Mouse (Mus musculus) cerebellum, postnatal 10 days (tissue): Measurements from ENCODE around the gene Cacfd1.

Source experiments
- DNase-seq, 2 experiments: peaks; one replicate each; pipeline ENCODE4 v3.0.0; 2021; ENCODE audit warnings: mixed read lengths in 2 of 2

Gene Cacfd1

DNA sequence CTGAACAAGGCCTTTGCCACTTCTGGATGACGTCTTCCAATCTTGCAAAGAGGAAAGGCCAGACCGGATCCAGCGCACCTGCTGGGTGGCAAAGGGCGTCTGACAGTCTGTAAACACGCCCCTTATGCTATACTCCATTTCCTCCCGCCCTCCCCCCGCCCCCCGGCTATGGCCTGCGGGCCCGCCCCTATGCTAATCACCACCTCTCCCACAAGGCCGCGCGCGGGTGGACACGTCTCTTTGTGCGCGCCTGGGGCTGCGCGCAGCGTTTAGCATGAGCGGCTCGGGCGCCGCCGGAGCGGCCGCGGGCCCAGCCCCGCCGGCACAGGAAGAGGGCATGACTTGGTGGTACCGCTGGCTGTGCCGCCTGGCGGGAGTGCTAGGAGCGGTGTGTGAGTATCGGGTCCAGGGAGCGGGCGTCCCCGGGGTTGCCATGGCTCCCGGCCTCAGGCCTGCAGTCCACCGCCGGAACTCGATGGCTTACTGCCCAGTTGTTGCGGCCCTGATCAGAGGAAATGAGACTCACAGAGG is at the start of gene Cacfd1:
Gene Cacfd1 (plus strand): TSS at position 213 of the 531 bp plus-strand sequence.
- DNase-seq, result peak; percentile 92 to 93

GRCm38 (mm10) chr2:26960756-26961155 is 49.0 kb upstream of the Cacfd1 start:
- peak; percentile 47 to 53 for DNase-seq

DNA sequence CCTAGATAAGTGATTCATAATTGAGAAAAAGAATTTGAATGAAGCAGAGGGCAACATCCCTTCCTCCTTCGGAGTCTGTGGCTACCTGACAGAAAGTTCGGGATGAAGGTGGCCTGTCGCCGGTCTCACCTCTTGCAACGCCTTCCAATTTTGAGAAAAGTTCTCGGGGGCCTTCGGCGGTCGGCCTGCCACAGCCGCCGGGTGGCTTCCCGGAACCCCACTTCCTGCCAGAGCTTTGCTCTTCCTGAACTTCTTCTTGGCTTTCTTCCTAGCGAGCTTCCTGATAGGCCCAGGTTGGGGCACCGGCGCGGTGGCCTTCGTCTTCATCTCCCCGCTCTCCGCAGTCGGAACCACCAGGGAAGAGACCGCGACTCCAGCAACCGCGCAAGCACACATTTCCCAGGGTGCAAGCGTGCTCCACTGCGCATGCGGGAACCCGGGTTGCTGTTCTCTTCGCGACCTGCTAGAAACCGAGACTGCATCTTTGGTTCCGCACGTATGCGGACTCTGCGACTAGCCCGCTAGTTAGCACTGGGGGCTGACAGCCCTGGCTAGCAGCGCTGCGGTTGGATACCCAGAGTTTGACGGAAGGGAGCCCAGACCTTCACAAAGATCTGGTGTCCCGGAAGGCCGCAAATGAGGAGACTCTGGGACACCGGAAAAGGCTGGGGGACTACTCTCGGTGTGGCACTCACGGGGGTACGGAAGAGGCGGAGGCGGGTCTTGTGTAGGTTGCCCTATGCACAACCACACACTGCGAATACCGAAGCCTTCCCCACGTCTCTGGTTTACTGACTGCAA is 45.6 kb upstream of the Cacfd1 start, which contains the start of gene Rexo4:
Gene Rexo4 (minus strand): TSS at position 464 of the 801 bp plus-strand sequence.
- peak; percentile 96 to 97 for DNase-seq

- peak in 1 of 2 experiments; percentile 29 for DNase-seq
Observed at GRCm38 (mm10) chr2:26964724-26965370, 44.9 kb upstream of the Cacfd1 start.

DNA sequence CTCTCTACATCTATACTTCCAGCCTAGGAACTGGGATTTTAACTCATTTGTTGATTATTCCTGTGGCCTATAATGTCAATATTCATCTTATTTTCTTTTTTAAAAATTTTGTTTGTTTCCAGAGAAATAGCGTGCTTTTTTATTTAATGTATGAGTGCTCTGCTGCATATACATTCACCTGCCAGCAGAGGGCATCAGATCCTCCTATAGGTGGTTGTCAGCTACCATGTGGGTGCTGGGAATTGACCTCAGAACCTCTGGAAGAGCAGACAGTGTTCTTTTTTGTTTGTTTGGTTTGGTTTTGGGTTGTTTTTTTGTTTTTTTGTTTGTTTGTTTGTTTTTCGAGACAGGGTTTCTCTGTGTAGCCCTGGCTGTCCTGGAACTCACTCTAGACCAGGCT is 42.5 kb upstream of the Cacfd1 start:
- no peak for DNase-seq

DNA sequence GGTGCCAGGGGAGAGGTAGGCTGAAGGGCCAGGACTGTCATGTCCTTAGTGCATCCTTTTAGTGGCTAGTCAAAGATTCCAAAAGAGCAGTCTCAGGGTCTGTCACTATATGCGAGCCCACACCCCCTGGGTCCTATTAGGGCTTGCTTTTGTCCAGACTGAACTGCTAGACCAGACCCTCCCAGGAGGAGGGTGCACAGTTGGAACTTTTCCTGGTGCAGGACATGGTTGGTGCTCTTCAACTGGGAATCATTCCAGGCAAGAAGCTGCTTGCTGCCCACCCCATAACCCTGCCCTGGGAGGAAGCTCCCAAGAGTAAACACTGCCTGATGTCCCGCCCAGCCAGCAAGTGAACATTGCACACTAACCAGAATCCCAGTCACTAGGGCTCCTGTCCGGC is 36.6 kb upstream of the Cacfd1 start, which contains the start of gene Adamts13:
Gene Adamts13 (plus strand): TSS at position 301 of the 400 bp plus-strand sequence.
- no peak for DNase-seq

GRCm38 (mm10) chr2:26973960-26974359 is 35.8 kb upstream of the Cacfd1 start:
- DNase-seq, result no peak

DNA sequence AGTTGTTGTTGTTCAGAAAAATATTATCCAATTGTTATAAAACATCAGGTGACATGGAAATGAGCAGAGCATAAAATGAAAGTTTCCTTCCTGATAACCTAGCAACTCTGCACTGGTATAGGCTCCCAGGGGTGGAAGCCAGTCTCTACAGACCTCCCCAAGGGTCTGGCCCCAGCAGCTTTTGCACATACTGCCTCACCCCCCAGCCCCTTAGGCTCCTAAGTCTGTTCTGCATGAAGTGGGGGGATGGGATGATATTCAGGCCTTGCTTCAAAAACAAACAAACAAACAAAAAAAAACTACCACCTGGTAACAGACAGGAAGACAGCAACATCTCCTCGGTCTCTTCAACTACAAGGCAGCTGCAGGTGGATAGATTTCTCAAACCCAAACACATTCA is 29.4 kb upstream of the Cacfd1 start:
- DNase-seq, result no peak

- no peak for DNase-seq
Observed at GRCm38 (mm10) chr2:26984179-26984578, 25.5 kb upstream of the Cacfd1 start.

- DNase-seq, result no peak
Observed at GRCm38 (mm10) chr2:26984640-26985039, 25.1 kb upstream of the Cacfd1 start.

GRCm38 (mm10) chr2:26993936-26994335 is 15.8 kb upstream of the Cacfd1 start:
- DNase-seq, result no peak

DNA sequence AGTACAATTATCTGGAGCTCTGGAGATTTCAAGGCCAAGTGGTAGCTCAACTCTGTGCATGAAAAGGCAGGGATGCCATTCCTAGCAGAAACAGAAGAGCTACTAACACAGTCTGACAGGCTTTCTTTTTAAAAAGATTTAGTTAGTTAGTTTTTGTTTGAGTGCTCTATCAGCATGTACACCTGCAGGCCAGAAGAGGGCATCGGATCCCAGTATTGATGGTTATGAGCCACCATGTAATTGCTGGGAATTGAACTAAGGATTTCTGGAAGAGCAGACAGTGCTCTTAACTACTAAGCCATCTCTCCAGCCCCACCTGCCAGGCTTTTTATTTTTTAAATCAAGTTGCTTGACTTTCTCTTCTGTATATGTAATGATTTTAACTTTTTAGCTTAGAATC is 12.2 kb upstream of the Cacfd1 start:
- DNase-seq, result no peak

- DNase-seq, result no peak
Observed at GRCm38 (mm10) chr2:26997993-26998392, 11.7 kb upstream of the Cacfd1 start.

- no peak for DNase-seq
Observed at GRCm38 (mm10) chr2:27006255-27006654, 3.5 kb upstream of the Cacfd1 start.

- no peak for DNase-seq
Observed at GRCm38 (mm10) chr2:27007701-27008100, 2.0 kb upstream of the Cacfd1 start.

- peak; percentile 87 to 90 for DNase-seq
Observed at GRCm38 (mm10) chr2:27017802-27018201, 8.1 kb downstream of the Cacfd1 start.

DNA sequence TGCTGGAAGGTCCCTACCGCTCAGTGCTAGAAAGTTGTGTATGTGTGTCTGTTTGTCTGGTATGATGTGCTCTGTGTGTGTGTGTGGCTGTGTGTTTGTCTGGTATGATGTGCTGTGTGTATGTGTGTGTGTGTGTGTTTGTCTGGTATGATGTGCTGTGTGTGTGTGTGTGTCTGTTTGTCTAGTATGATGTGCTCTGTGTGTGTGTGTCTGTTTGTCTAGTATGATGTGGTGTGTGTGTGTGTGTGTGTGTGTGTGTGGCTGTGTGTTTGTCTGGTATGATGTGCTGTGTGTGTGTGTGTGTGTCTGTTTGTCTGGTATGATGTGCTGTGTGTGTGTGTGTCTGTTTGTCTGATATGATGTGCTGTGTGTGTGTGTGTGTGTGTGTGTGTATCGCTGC is 9.8 kb downstream of the Cacfd1 start:
- DNase-seq, result no peak

- DNase-seq, result peak in 1 of 2 experiments; percentile 52
Observed at GRCm38 (mm10) chr2:27021103-27021502, 11.4 kb downstream of the Cacfd1 start.

DNA sequence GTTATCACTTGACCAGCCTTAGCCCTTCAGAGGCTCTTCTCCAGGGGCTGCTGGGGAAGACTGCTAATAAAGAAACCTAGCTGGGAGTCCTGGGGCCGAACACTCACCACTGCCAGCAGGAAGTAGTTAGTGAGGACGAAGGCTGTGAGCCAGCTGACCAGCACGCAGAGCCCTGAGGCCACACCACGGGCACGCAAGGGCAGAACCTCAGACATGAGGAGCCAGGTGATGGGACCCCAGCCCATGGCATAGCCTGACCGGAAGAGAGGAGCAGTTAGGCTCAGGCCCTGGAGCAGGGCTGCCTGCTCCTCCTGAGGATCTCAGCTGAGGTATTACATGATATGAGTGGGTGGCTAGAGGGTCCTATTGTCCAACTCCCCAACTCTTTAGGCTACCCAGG is 12.9 kb downstream of the Cacfd1 start:
- peak in 1 of 2 experiments; percentile 18 for DNase-seq

GRCm38 (mm10) chr2:27024136-27024535 is 14.4 kb downstream of the Cacfd1 start:
- DNase-seq, result no peak

GRCm38 (mm10) chr2:27025545-27025944 is 15.8 kb downstream of the Cacfd1 start:
- no peak for DNase-seq

GRCm38 (mm10) chr2:27026332-27026731 is 16.6 kb downstream of the Cacfd1 start:
- DNase-seq, result no peak

DNA sequence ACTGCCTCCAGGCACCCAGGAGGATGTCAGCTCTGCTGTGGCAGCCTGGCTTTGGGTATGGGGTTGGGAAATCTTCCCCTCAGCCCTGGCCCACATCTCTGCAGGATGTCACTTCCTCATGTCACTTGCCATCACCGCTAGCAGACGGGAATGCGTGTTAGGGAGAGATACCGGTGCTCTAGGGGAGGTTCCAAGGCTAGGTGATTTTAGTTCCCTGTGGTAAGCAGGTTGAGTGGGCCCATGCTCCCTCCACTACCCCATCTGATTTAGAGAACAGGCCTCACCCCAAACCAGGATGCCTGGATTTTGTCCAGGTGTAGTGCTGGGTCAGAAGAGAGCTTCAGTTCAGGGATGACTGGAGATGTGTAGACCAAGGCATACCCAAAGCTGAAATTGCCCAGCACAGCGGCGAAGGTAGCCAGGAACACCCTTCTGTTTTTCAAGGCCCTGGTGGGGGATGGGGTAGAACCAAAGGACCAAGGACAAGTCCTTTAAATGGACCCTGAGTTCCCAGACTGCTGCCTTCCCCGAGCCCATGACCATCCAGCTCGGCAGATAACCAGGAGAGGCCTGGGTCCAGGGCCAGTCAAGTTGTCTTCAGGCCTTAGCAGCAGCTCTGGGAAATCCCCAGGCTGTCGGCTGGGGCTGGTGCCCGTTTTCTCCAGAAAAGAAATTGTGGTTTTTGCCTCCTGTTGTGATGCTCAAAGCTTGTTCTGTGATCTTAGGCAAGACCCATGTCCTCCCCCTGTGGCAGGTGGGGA is 17.3 kb downstream of the Cacfd1 start:
- peak; percentile 64 to 67 for DNase-seq
